Mouse (Mus musculus): ENCODE data around the gene Tlr11.

The Tlr11 gene

GRCm38 (mm10) chr14:50357593-50357992 lies at the start of gene Tlr11:
Gene Tlr11 (plus strand): TSS chr14:50357914.
- no peak for DNase-seq (ENCODE audit: low spot score in 2 of 2)

GRCm38 (mm10) chr14:50326661-50327060 lies 31.1 kb upstream of the Tlr11 start, which contains the start of gene Olfr734:
Gene Olfr734 (minus strand): TSS chr14:50326761.
- no peak for DNase-seq (ENCODE audit: low spot score in 2 of 2)

GRCm38 (mm10) chr14:50348796-50349195 lies 8.9 kb upstream of the Tlr11 start, which contains the start of gene Olfr735:
Gene Olfr735 (minus strand): TSS chr14:50348872.
- no peak for DNase-seq (ENCODE audit: low spot score in 2 of 2)

GRCm38 (mm10) chr14:50352438-50352837 lies 5.3 kb upstream of the Tlr11 start:
- DNase-seq (ENCODE audit: low spot score in 2 of 2) = no peak

- no peak for DNase-seq (ENCODE audit: low spot score in 2 of 2)
Measured at GRCm38 (mm10) chr14:50356725-50357124, 989 bp upstream of the Tlr11 start.

GRCm38 (mm10) chr14:50360480-50360879 lies 2.8 kb downstream of the Tlr11 start:
- DNase-seq (ENCODE audit: low spot score in 2 of 2) = no peak

- DNase-seq (ENCODE audit: low spot score in 2 of 2) = no peak
Measured at GRCm38 (mm10) chr14:50363561-50363960, 5.8 kb downstream of the Tlr11 start.

- DNase-seq (ENCODE audit: low spot score in 2 of 2) = no peak
Measured at GRCm38 (mm10) chr14:50380863-50381262, 23.1 kb downstream of the Tlr11 start, which contains the start of gene Olfr736. Gene Olfr736 (plus strand): TSS chr14:50381163.

- no peak for DNase-seq (ENCODE audit: low spot score in 2 of 2)
Measured at GRCm38 (mm10) chr14:50407268-50407667, 49.6 kb downstream of the Tlr11 start, which contains the start of gene Olfr738. Gene Olfr738 (plus strand): TSS chr14:50407568.

Data from left cerebral cortex, adult 9 months (tissue).